Mouse (Mus musculus): ENCODE data around the gene Hsf5.

Gene Hsf5

DNA sequence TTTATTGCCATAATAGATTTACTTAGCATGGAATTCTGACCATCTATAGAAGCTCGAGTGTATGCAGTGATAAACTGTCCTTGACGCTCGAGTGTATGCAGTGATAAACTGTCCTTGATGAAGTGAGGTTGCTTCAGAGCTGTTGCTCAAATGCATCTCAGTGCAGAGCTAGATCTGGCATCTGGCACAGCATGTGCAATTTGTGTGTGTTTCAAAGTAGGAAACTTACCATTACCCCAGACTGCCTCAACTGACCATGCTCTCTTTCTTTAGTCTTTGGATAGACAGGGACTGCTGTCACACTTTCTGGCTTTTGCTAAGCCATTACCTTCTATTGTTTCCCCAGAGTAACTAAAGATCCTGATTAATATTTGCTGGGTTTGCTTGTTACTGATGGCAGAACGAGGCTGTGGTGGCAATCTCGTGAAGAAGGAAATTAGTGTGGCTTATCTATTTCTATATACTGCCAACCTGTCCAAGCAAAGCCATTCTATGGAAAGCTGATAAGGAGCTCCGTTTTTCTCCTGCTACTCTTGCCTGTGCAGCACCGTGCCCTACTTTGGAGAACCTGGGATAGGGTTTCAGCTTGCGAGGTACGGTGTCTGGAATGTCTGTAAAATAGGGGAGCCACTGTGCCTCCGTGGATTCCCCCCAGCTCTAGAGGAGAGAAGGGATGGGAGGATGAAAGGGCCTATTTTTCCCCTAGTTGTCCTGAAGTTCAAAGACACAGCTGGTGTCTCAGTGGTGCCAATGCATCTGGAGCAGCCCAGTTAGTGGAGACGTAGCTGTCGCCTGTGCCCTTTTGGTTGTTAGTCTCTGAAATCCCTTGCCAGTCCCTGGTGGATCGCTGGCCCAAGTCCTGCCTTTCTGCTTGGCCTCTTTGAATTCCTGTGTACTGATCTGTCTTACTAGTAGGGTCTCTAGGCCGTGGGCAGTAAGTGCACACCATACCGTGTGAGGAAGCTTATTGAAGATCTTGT is 70.6 kb downstream of the Hsf5 start:
- no peak for DNase-seq (ENCODE audit: low spot score)

DNA sequence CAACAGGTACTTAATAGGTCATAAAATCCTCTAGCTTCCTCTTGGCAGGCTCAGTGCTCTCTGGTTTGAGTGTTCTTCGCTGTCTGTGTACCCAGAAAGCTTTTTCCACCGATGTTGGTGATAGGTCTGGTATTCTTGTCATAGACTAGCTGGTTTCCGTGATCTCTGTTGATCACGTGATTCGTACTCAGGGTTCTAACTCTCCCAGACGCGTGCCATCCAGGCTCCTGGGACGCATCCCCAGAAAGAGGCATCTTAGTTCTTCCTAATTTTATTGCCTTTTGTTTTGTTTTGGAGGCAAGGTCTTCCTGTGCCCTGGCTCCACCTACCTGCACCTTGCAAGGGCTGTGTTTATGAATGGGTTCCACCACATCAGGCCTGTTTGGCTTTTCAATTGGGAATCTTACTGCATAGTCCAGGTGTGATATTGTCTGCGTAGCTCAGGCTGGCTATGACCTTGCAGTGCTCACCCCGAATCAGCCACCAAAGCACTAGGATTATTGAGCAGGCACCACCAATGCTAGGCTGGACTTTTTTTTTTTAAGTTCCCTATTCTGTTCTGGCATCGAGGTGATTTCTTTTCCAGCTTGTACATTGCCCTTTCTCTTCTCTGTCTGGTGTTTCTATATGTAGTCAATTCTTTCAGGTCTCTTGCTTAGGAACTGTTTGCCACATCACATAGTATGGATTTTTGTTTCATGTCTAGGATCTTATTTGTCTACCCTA is 71.7 kb downstream of the Hsf5 start:
- no peak for DNase-seq (ENCODE audit: low spot score)

DNA sequence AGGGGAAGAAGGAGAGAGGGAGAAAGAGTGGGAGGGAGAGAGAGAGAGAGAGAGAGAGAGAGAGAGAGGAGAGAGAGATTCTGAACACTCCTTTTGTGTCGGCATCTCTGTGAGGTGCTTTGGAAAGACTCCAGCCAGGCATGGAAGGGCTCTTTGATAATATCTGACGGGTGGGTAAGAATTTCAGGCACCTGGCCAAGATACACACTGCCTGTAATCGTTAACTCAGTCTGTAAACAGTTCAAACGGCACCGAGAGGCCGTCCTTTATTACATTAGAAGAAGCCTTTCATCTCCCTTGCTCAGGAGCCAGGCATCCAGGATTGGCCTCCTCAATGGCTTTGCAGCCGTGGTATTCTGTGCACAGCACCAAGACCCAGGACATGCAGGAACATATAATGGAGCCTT is 72.4 kb downstream of the Hsf5 start:
- no peak for DNase-seq (ENCODE audit: low spot score)

DNA sequence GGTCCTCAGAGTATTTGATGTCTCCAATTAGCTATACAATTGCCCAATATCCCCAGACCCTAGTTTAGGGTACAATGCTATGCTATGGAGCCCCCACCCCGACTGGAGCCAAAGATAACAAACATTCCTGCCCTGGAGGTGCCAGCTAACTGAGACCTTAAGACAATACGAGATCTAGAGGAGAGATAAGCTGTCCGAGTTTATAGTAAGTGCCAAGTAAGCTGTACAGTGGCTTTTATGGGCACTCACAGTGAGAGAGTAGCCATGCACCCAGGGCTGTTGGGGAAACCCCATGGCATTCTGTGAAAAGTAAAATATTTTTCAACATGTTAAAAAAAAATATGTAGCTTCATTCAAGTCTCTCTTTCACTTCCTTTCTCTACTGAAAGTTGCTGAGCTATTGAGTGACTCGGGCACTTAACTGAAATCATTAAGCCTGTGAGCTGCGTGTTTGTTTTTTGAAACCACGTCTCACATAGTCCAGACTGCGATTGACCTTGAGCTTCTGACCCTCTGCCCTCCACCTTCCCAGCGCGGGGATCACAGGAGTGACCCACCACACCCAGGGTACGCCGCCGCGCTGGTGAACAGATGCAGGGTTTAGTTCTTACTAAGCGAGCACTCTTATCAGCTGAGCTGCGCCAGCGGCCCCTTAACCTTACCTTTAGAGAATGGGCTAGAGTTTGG is 73.2 kb downstream of the Hsf5 start:
- no peak for DNase-seq (ENCODE audit: low spot score)

DNA sequence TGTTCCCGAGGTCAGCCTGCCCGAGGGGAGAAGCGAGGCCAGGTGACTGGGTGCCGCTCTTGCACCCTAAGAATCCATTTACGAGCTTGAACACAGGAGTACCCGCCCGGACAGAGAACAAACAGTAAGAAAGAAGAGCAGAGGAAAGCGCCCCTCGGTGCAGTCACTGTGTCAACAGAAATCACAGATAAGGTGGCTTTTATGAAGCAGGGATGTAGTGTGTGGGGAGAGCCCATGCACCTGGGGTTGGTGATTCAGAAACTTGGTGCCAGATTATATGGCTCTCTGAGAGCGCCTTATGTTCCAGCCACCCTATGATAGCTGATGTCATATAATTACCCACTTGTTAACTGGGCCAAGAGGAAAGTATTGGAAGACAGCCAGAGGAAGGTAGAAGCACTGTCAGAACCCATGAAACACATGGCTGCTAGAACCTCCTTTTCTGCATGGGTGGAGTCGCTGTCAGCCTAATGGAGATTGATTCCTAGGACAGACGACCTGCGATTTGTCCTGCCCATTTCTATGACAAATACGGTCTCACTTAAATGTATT is 80.2 kb downstream of the Hsf5 start:
- no peak for DNase-seq (ENCODE audit: low spot score)

DNA sequence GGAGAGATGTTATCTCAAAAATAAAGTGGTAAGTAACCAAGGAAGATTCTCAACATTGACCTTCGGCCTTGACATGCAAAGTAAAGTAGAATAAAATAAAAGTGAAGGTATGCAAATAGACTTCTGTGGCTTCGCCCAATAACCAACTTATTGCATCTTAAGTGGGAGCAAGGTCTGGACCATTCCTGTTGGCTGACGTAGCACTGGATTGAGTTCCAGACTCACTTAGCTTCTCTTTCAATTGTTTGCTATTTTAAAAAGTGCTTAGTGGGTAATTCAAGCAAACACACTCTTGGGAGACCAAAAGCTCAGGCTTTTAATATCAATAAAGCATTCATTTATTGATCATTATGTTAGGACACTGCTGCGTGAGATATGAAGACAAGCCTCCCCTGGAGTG is 81.2 kb downstream of the Hsf5 start:
- DNase-seq (ENCODE audit: low spot score): no peak

DNA sequence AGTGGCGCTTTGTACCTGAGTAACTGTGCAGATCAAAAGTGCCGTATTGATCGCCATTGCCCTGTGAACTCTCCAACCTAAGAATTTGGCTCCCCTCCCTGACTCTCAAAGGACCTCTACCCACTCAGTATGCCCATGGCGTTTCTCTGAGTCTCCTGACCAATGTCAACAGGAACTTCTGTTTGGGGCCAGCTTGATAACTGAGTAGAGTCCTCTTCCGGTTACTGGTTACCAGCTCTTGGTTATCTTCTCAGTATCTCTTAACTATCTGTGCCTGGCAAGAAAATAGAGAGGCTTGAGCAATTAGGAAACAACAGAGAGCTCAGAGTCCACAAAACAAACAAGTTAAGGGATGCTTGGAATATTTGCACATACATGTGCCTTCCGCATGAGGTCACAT is 84.1 kb downstream of the Hsf5 start:
- DNase-seq (ENCODE audit: low spot score): no peak

DNA sequence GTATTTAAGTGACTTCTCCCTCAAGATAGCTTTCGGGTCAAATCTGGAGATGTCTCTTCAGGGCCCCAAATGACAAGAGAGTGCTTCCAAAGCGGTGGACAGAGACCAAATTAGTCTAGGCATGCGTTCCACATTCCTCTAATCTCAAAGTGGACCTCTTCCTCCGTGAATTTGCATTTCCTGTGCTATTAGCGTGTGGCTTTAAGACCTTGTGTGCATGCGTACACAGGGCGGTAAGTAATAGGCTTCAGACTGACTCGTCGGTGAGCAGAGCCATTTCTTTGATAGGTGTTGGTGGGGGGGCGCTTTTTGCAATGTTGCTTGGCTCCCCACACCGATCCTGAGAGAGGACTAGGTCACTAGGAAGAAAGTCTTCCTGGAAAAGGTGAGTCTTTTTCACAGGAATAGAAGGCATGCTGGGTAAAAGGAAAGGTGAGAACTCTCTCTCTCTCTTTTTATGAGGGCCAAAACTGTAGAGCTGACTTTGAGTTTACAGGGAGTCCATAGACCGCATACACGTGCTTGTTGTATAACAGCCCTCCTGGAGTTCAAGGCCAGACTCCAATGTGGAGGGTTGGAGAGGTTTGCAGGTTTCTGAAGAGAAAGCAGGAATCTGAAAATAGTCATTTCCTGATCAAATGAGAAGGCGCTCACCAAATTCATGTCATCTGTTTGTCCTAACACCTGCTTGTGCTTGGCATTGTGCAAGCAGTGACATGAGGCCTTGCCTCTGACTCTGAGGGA is 85.1 kb downstream of the Hsf5 start:
- DNase-seq (ENCODE audit: low spot score): no peak

DNA sequence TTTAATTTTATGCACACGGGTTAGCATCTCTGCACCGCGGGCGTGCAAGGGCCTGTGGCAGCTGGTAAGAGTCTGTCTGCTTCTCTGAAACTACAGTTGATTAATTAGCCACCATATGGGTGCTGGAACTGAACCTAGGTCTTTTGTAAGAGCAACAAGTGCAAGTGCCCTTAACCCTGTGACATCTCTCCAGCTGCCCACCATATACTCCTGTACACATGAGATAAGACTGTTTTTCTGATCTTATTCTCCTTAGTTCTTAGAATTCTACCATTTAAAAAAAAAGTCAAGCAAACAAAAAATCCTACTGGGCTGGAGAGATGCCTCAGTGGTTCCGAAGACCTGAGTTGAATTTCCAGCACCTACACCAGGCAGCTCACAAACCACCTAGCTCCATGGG is 86.7 kb downstream of the Hsf5 start:
- no peak for DNase-seq (ENCODE audit: low spot score)

- DNase-seq (ENCODE audit: low spot score): no peak
Measured at GRCm38 (mm10) chr11:87704289-87704688, 87.3 kb downstream of the Hsf5 start.

DNA sequence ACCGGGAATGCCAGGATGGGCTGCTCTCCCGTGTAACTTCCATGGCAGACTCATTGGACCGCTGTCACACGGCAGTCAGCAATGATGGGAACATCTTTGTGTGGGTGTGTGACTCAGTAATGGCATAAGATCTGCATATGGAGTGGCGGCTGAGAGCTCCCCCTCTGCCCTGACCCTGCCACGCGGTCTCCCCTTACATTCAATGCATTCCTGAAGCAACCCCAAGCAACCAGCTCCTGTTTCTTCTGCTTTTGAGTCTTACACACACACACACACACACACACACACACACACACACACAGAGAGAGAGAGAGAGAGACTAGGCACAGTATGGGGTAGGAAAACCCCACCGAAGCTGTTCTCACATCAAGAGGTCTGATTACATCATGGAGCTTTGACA is 90.6 kb downstream of the Hsf5 start:
- no peak for DNase-seq (ENCODE audit: low spot score)

GRCm38 (mm10) chr11:87708979-87709378 is 92.0 kb downstream of the Hsf5 start:
- DNase-seq (ENCODE audit: low spot score): no peak

Measured in adipocyte (in vitro differentiated cells).